Mouse (Mus musculus) heart, postnatal 0 days (tissue): ENCODE measurements at regions not wholly inside any gene's neighbourhood (a gene's known extent, or its start where the extent isn't known, plus 50 kb on each side); places are given as distances from the start of the nearest gene placed in this dataset.

Experiments used
- ATAC-seq: fragments of 200-750 bp; cut with Nextera tagmentation; 2 replicates; pipeline ENCODE4 v1.8.0; 2017; ENCODE audit warnings: low read depth, moderate number of reproducible peaks, moderate library complexity; ENCODE audit not compliant: insufficient read depth
- DNase-seq: peaks from one replicate; pipeline ENCODE4 v3.0.0-alpha.2; 2016; ENCODE audit warnings: low spot score
- H3K27ac ChIP-seq: fragments of 300-500 bp; sonication (generic); 2 replicates; pipeline ENCODE4 v1.5.1; 2014; ENCODE audit warnings: low read depth, mild to moderate bottlenecking
- H3K27me3 ChIP-seq: fragments of 300-500 bp; sonication (generic); 2 replicates; pipeline ENCODE4 v1.6.1; 2014; ENCODE audit warnings: low read length, mixed read lengths; ENCODE audit not compliant: control insufficient read depth, insufficient read depth
- H3K36me3 ChIP-seq: fragments of 300-500 bp; sonication (generic); replicated peaks from 2 replicates; pipeline ENCODE4 v1.6.1; 2014; ENCODE audit warnings: low read length, mixed read lengths; ENCODE audit not compliant: control insufficient read depth, insufficient read depth
- H3K4me1 ChIP-seq: fragments of 300-500 bp; sonication (generic); 2 replicates; pipeline ENCODE4 v1.6.1; 2014; ENCODE audit warnings: antibody characterized with exemption; ENCODE audit not compliant: control insufficient read depth, insufficient read depth
- H3K4me2 ChIP-seq: fragments of 300-500 bp; sonication (generic); 2 replicates; pipeline ENCODE4 v1.6.1; 2014; ENCODE audit warnings: low read depth, mild to moderate bottlenecking, low read length, moderate library complexity
- H3K4me3 ChIP-seq: fragments of 300-500 bp; sonication (generic); 2 replicates; pipeline ENCODE4 v1.5.1; 2014; ENCODE audit warnings: low read depth, low read length
- H3K9ac ChIP-seq: fragments of 300-500 bp; sonication (generic); replicated peaks from 2 replicates; pipeline ENCODE4 v1.6.1; 2014; ENCODE audit warnings: low read depth, low read length, mixed read lengths
- H3K9me3 ChIP-seq: fragments of 300-500 bp; sonication (generic); replicated peaks from 2 replicates; pipeline ENCODE4 v1.6.1; 2016; ENCODE audit warnings: low read length; ENCODE audit not compliant: control insufficient read depth
- CTCF ChIP-seq: IDR thresholded peaks from 2 replicates; pipeline ENCODE4 v1.5.1; 2016; ENCODE audit warnings: antibody characterized with exemption, control low read depth, low read depth
- EP300 ChIP-seq: IDR thresholded peaks from 2 replicates; pipeline ENCODE4 v1.6.1; 2016; ENCODE audit warnings: antibody characterized with exemption, low read depth
- WGBS: fragments of 180-500 bp; shearing (Covaris S2); extraction: QIAGEN DNeasy Blood & Tissue Kit; methylation state at CpG from one replicate; pipeline ENCODE4 v1.1.7; 2014; 5-methylcytosine and 5-hydroxymethylcytosine counted together

- WGBS = 89% methylated on average over 1 of the region's 1 CpGs
Observed at GRCm38 (mm10) chr8:127715097-127715496, 643.3 kb upstream of the Nrp1 start.

GRCm38 (mm10) chr8:127717969-127718368 is 640.4 kb upstream of the Nrp1 start:
- Histone ChIP-seq H3K4me1 (peaks cover 22% of the 10 kb centered on the region), H3K4me2 (no peak overlapping the region), H3K4me3 (no peak overlapping the region), H3K27ac (no peak overlapping the region), H3K27me3 (no peaks in the 10 kb centered on the region), H3K9me3 (no peaks in the 10 kb centered on the region), H3K9ac (no peak overlapping the region), H3K36me3 (no peaks in the 10 kb centered on the region)
- DNase-seq = no peak
- TF ChIP-seq CTCF (no peak), EP300 (no peak)
- ATAC-seq = no peak

More at GRCm38 (mm10) chr8:127715097-127715496, 643.3 kb upstream of the Nrp1 start:
- no peaks in the 10 kb centered on the region for H3K9me3 ChIP-seq
- DNase-seq = no peak
- no peak overlapping the region for H3K27ac ChIP-seq
- H3K36me3 ChIP-seq = no peaks in the 10 kb centered on the region
- no peaks in the 10 kb centered on the region for H3K27me3 ChIP-seq
- H3K4me2 ChIP-seq = no peak overlapping the region
- H3K9ac ChIP-seq = no peak overlapping the region
- H3K4me1 ChIP-seq = peaks cover 5% of the 10 kb centered on the region; the same call in 1 of the 2 replicates
- TF ChIP-seq EP300 (no peak), CTCF (no peak)
- no peak for ATAC-seq
- no peak overlapping the region for H3K4me3 ChIP-seq

- peak; percentile 33; the same call in 1 of the 2 replicates for ATAC-seq
- no peak overlapping the region for H3K9ac ChIP-seq
- H3K36me3 ChIP-seq = no peaks in the 10 kb centered on the region
- no peaks in the 10 kb centered on the region for H3K9me3 ChIP-seq
- no peak for TF ChIP-seq EP300
- no peak for TF ChIP-seq CTCF
- 9% methylated on average over 6 of the region's 6 CpGs for whole genome bisulfite sequencing
- no peaks in the 10 kb centered on the region for H3K27me3 ChIP-seq
- H3K4me3 ChIP-seq = peak overlapping the region; percentile 28; the same call in 1 of the 2 replicates
- H3K4me1 ChIP-seq = peaks cover 22% of the 10 kb centered on the region
- no peak for DNase-seq
- H3K27ac ChIP-seq = no peak overlapping the region
- peak overlapping the region; percentile 56 for H3K4me2 ChIP-seq
Observed at GRCm38 (mm10) chr8:127719881-127720280, 638.5 kb upstream of the Nrp1 start.

GRCm38 (mm10) chr8:127720593-127721290 is 637.7 kb upstream of the Nrp1 start:
- Histone ChIP-seq H3K4me2 (peak overlapping the region; percentile 56), H3K4me3 (peak overlapping the region; percentile 28), H3K36me3 (no peaks in the 10 kb centered on the region), H3K9me3 (no peaks in the 10 kb centered on the region), H3K4me1 (peaks cover 22% of the 10 kb centered on the region), H3K9ac (no peak overlapping the region), H3K27ac (no peak overlapping the region), H3K27me3 (no peaks in the 10 kb centered on the region)
- peak; percentile 43 for DNase-seq
- TF ChIP-seq EP300 = no peak
- no peak for TF ChIP-seq CTCF
- 3% methylated on average over 6 of the region's 6 CpGs for WGBS
- peak; percentile 44; the same call in 1 of the 2 replicates for ATAC-seq

- TF ChIP-seq EP300 = no peak
- TF ChIP-seq CTCF = no peak
- DNase-seq = no peak
- Histone ChIP-seq H3K36me3 (no peaks in the 10 kb centered on the region), H3K9me3 (no peaks in the 10 kb centered on the region), H3K4me2 (no peak overlapping the region), H3K4me1 (peaks cover 22% of the 10 kb centered on the region), H3K27me3 (no peaks in the 10 kb centered on the region), H3K9ac (no peak overlapping the region), H3K4me3 (no peak overlapping the region), H3K27ac (no peak overlapping the region)
- peak; percentile 27; the same call in 1 of the 2 replicates for ATAC-seq
- 43% methylated on average over 1 of the region's 1 CpGs for WGBS
Observed at GRCm38 (mm10) chr8:127721624-127722023, 636.8 kb upstream of the Nrp1 start.

GRCm38 (mm10) chr8:127734059-127734458 is 624.3 kb upstream of the Nrp1 start:
- 88% methylated on average over 3 of the region's 3 CpGs for WGBS
- no peak overlapping the region for H3K27ac ChIP-seq
- DNase-seq = no peak
- TF ChIP-seq EP300 (no peak), CTCF (no peak)
- H3K9ac ChIP-seq = no peak overlapping the region
- no peaks in the 10 kb centered on the region for H3K9me3 ChIP-seq
- no peak for ATAC-seq
- no peaks in the 10 kb centered on the region for H3K4me1 ChIP-seq
- H3K4me2 ChIP-seq = no peak overlapping the region
- H3K27me3 ChIP-seq = no peaks in the 10 kb centered on the region
- no peaks in the 10 kb centered on the region for H3K36me3 ChIP-seq
- no peak overlapping the region for H3K4me3 ChIP-seq
